Mouse (Mus musculus) brown adipose tissue, adult 24 weeks (tissue): Measurements from ENCODE around the gene Zdhhc17. TPM values are rescaled to one million over a fixed set of nuclear protein-coding genes. Genes with fewer than 3 reads are reported as not detected.

ENCODE experiments used
- H3K27ac ChIP-seq: fragments of 200-500 bp; replicated peaks from 2 replicates; pipeline ENCODE4 v1.5.1; 2012; ENCODE audit warnings: low read depth, mild to moderate bottlenecking, low read length
- H3K4me1 ChIP-seq: fragments of 200-500 bp; 2 replicates; pipeline ENCODE4 v1.6.1; 2012; ENCODE audit warnings: low read length, mixed read lengths; ENCODE audit not compliant: control insufficient read depth, insufficient read depth, insufficient read length
- H3K4me3 ChIP-seq: fragments of 200-500 bp; 2 replicates; pipeline ENCODE4 v1.5.1; 2012; ENCODE audit warnings: low read depth, mild to moderate bottlenecking, low read length, moderate library complexity; ENCODE audit not compliant: insufficient read depth
- polyA plus RNA-seq: library from polyadenylated mRNA; stranded (reverse); fragments of >200 nt; gene quantifications from 2 replicates; pipeline ENCODE4 v1.2.4, GENCODE M21; 2012; ENCODE audit not compliant: missing spikeins, insufficient read depth, insufficient read length

Gene Zdhhc17
- polyA plus RNA-seq, 1 experiment, result 10.1 TPM

DNA sequence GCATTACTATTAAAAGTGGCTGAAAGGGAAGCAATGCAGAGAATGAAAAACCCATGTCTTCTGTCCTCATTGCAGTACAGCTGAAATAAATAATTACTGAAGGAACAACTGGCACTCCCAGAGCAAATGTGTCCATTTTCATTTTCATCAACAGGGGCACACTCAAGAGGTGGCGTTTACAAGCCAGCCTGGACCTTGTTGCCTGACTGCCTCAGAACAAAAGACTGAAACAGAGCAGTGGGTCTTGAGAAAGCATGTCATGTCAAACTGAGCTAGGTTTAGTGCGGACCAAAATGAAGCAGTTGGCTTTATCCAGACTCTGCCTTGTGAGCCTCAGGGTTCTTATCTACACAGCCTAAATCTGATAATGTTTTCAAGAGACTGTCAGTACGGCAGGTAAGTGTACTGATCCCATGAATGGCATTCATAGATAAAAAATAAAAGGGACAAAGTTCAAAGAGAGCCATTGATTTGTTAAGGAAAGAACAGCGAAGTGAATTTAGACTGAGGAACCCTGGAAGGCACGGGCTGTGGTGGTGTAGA is 2.6 kb upstream of the Zdhhc17 start:
- Histone ChIP-seq H3K4me3 (no peak overlapping the region), H3K27ac (no peak overlapping the region)

DNA sequence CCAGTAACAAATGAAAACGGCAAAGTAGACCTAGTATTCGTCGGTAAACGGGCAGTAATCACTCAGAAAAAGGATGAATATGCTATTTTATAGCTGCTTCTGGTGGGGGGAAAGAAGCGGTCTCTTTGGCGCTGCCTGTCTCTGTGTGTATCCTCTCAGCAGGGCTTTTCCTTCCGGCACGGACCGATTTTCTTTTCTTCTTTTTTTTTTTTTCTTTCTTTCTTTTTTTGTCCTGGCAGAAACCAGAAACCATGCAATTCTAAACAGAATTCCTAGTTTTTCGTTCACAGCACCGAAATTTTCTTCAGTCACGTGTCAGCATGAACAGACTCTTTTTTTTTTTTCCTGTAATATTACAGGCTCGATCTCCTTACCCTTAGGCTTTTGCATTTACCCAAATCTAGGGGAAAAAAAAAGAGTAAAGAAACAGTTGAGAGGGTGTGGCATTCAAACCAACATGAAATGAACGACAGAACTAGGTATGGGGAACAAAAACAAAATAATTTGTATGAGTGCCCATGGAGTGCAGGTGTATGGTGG is 1.4 kb upstream of the Zdhhc17 start:
- peak overlapping the region; percentile 83 for H3K27ac ChIP-seq
- 0 out of 2 replicates have a peak, but pooled peaks cover 4% of the 10 kb centered on the region for H3K4me1 ChIP-seq
- H3K4me3 ChIP-seq, result peak overlapping the region; percentile 98

More for the DNA sequence above, 2.6 kb upstream of the Zdhhc17 start:
- H3K4me1 ChIP-seq, result 0 out of 2 replicates have a peak, but pooled peaks cover 2% of the 10 kb centered on the region

DNA sequence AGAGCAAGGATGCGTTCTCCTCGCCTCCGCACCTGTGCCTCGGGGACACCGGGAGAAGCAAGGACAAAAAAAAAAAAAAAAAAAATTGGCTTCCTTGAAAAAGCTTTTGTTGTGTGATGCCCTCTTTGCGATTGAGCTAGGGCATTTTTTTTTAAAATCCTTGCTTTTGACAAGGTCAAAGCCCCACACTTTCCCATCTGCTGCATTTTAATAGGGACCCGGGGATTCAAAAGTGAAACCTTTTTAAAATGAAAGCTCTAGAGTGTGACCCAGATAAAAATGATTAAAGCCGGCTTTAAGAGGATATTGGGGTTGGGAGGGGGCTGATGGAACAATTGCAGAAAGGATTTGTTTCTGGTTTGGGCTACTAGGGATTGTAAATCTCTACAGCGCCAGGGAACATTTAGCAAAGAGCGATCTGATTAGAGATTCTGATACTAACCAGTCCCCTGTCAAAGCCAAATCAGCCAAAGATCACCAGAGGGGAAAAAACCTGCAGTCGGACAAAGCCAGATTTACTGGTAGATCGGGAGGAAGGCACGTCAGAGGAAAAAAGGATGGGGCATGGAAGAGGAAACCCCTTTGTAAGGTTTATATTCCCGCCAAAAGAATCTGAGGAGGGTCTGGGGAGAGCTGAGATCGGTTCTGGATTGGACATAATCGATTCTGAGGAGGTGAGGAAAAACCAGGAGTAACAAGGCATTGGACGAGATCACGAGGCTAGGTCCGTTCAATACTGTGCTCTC is 713 bp upstream of the Zdhhc17 start:
- peak overlapping the region; percentile 83 for H3K27ac ChIP-seq

DNA sequence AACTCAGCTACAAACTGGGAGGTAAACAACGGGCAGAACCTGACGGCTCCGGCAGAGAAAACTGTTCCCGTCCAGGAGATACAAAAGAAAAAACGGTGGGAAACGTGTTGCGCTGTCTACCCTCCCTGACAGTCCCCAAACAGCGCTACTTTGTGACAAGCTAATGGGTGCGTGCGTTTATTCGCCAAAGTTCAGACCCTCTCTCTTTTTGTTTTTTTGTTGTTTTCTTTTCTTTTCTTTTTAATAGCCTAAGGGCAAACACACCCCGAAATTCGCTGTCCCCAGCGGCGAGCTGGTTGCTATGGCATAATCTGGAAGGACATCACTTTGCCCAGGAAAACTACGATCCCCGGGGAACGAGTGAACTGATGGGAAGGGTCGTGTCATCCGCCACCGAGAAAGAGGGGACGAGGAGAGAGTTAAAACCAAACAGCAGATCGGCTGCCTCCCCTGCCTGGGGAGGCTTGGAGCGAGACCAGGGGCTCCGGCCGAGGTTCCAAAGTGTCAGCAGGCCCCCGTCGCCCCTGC is 763 bp downstream of the Zdhhc17 start:
- Histone ChIP-seq H3K4me1 (peaks cover 7% of the 10 kb centered on the region; the same call in 1 of the 2 replicates), H3K27ac (peak overlapping the region; percentile 59), H3K4me3 (peak overlapping the region; percentile 98)

More for the DNA sequence above, 713 bp upstream of the Zdhhc17 start:
- Histone ChIP-seq H3K4me3 (peak overlapping the region; percentile 98), H3K4me1 (peaks cover 6% of the 10 kb centered on the region; the same call in 1 of the 2 replicates)

DNA sequence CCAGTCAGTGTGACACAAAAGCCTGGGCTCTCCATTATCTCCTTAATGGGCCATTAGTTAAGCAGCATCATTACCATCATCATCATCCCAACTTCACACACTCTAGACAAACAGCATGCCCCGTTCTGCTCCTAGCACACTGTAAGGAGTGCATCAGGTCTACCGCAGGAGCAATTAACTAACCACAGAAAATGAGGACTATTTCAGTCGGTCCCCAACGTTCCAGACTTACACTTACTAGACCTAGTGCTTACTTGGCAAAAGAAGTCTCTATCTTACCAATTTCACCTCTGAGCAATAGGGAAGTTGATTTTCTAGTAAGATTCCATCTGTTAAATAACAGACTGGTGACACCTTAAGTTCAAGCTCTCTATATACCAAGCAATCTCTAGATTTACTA is 2.3 kb downstream of the Zdhhc17 start:
- Histone ChIP-seq H3K4me1 (peaks cover 7% of the 10 kb centered on the region; the same call in 1 of the 2 replicates), H3K27ac (no peak overlapping the region), H3K4me3 (no peak overlapping the region)

DNA sequence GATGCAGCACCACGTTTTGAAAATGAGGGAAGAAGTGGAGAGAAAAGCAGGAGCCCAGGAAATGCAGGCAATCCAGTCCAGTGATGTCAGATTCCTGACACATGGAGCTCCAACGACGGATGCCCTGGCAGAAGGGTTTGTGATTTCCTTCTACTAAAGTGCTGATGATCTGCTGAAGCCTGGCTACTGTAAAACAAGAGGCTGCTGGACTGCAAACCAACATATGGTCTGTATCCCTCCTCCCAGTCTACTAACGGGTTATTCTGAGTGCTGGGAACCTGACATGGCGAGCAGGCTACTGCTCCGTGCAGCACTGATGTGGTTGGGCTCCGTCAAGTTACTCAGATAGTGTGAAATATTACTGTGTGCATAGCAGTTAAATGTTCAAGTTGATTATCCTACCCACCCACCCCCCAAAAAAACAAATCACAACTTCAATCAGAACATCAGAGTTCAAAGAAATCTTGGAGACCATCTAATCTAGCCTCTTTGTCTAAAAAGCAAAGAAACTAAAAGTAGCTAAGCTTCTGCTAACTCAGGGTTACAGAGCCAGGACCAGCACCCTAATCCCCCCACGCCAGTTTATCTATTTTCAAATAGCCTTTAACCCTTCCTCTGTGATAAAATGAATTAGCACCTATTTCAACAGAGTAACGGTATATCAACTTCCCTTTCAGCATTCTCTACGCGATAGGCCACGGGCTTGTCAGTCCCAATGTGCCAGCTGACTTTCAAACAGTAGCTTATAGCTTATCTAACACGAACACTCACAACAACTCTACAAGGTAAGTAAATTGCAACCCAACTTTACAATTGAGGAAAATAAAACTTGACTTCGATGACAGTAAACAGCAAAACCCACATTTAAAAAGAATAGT is 4.1 kb downstream of the Zdhhc17 start:
- no peak overlapping the region for H3K27ac ChIP-seq
- H3K4me1 ChIP-seq, result peaks cover 7% of the 10 kb centered on the region; the same call in 1 of the 2 replicates
- H3K4me3 ChIP-seq, result no peak overlapping the region

DNA sequence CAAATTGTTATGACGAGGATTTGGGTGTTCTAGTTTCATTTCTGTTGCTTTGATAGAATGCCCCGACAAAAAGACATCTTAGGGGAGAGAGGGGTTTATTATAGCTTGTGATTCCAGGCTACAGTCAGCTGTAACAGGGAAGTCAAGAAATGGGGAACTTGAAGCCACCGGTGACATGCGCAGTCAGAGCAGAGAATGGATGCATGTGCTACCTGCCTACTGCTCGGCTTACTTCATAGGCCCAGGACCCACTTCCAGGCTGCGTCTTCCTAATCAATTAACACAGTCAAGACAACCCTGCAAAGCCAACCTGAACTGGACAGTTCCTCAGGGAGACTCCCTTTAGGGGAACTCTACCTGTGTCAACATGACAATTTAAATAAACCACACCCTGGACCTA is 5.7 kb downstream of the Zdhhc17 start:
- H3K4me3 ChIP-seq, result no peak overlapping the region
- H3K4me1 ChIP-seq, result peaks cover 7% of the 10 kb centered on the region; the same call in 1 of the 2 replicates

DNA sequence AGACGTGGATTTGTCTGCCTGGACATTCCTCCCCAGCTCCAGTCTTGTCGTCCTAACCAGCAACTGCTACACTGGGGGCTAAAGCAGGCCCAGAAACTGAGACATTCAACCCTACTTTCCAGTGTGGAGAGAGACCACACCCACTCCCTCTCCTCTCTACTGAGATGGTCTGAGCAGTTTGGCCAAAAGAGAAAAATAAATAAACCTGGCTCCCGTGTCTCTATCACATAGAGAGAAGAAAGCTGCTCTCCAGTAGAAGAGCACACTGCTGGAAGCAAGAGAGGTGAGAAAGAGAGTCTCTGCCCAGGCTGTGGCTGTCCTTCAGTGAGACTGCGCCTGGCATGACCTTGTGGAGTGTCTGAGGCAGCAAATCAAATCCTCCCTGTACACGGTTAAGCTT is 10.7 kb downstream of the Zdhhc17 start:
- Histone ChIP-seq H3K4me3 (no peak overlapping the region), H3K4me1 (0 out of 2 replicates have a peak, but pooled peaks cover 2% of the 10 kb centered on the region), H3K27ac (no peak overlapping the region)

More for the DNA sequence above, 5.7 kb downstream of the Zdhhc17 start:
- no peak overlapping the region for H3K27ac ChIP-seq

DNA sequence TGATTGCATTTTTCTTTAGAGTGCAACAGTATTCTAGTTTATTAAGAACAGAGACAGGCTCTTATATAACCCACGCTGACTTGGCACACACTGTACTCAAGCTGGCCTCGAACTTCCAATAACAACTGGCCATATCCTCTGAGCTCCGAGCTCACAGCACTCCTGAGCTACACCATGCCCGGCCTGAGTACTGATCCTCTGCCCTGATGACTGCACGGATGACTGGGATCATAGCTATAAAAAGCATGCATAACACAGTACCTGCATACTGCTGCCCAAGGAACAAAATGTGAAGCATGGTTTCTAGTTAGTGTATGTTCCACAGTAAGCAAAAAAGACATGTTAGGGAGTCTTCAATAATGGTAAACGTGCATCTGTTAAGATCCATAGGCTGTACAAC is 12.8 kb downstream of the Zdhhc17 start:
- H3K4me1 ChIP-seq, result peaks cover 4% of the 10 kb centered on the region
- no peak overlapping the region for H3K27ac ChIP-seq
- H3K4me3 ChIP-seq, result no peak overlapping the region

DNA sequence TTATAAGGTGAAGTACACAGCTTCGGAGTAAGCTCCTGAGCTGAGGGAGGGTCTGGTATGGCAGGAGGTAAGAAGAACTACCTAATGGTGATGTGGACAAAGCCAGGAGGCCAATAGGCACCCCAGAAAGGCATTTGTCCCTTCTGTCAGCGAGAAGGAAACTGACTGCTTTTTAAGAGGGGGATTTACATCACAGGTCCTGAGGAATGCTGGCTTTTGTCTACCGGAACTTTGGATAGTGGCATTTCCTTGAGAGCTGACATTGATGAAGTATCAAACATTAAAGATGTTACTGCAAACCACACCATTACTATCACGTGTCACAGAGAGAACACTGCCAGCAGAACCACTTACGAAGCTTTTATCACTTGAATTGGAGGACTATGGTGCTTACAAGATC is 15.2 kb downstream of the Zdhhc17 start:
- no peak overlapping the region for H3K4me3 ChIP-seq
- peaks cover 9% of the 10 kb centered on the region for H3K4me1 ChIP-seq
- H3K27ac ChIP-seq, result no peak overlapping the region

DNA sequence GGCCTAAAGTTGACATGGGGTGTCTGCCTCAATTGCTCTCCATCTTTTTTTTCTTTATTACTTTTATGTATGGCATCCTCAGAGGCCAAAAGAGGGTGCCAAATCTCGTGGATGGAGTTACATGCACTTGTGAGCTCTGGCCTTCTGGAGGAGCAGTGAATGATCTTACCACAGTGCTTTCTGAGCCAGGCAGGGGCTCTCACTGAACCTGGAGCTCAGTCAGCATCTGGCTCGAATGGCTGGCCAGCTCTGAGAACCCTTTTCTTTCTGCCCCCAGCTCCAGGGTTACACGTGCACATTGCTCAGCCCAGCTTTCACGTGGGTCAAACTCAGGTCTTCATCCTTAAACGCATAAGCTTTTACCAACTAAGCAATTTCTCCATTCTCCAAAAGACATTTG is 16.7 kb downstream of the Zdhhc17 start:
- peaks cover 9% of the 10 kb centered on the region for H3K4me1 ChIP-seq
- no peak overlapping the region for H3K27ac ChIP-seq
- no peak overlapping the region for H3K4me3 ChIP-seq

DNA sequence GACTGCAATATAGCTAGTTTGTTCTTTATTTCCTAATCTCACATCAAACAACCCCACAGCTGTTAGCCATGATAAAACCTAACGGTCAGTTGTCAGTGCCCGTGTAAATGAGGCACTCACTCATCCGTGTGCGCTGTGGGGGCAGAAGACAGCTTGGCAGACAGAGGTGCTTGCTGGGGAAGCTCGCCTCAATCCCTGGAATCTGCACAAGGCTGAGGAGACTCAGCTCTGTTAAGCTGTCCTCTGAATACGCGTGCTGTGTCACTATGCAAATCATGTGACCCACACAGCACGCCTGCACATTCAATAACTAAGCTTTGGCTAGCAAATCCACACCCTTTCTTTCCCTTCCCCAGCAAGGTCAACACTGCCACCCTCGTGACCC is 17.9 kb downstream of the Zdhhc17 start:
- no peak overlapping the region for H3K4me3 ChIP-seq
- H3K27ac ChIP-seq, result peak overlapping the region; percentile 37
- H3K4me1 ChIP-seq, result peaks cover 7% of the 10 kb centered on the region

DNA sequence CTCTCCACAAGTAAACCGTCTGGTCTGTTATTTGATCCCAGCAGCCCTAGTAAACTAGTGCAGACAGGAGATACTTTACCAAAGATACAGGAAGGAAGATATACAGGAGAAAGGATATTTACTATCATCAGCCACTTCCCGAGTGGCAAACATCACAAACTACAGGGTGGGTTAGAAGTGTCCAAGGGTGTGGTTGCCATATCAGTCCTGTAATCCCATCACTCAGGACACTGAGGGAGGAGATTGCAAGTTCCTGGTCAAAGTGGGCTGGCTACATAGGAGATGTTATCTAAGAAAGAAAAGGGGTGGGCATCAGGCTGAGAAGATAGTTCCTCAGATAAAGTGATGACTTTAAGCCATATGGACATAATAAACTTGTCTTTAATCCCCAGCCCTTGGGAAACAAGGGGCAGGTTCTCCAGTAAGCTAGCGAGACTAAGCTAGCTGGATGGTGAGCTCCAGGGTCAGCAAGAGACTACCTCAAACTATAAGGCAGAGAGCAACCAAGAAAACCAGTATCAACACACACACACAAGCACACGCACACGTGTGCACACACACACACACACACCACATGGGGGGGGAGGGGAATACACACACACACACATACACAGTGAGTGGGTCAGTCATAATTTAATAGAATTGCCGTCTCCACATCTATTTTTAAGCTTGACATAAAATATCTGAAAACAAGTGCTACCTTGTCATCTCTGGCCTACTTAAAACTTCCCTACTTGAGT is 18.5 kb downstream of the Zdhhc17 start:
- H3K27ac ChIP-seq, result peak overlapping the region; percentile 61; the same call in 1 of the 2 replicates
- no peak overlapping the region for H3K4me3 ChIP-seq
- peaks cover 10% of the 10 kb centered on the region for H3K4me1 ChIP-seq

DNA sequence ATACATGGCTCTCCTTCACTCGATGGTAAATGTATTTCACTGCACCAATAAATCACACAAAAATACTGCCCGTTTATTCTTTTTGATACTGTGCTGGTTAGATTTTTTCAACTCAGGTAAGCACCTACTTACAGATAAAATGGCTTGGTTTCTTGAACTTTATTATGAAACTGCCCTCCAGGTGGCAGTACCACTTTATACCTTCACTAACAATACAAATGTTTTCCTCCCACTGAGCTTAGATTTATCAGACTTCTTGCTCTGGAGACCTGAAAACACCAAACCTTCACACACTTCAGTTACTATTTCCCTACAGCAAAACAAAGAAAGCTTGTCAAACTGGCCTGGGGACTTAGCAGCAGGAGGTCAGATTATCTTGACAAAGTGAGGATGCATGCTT is 20.2 kb downstream of the Zdhhc17 start:
- H3K27ac ChIP-seq, result no peak overlapping the region
- no peak overlapping the region for H3K4me3 ChIP-seq
- H3K4me1 ChIP-seq, result peaks cover 10% of the 10 kb centered on the region
